Mouse (Mus musculus) CH12.LX (cell line): ENCODE data around the gene Wnk4.

ENCODE experiments used
- CTCF ChIP-seq, 2 experiments: IDR thresholded peaks in 1 of 2; conservative IDR thresholded peaks in 1 of 2; 2 replicates each; pipeline ENCODE4 v1.5.1; 2011 to 2012; ENCODE audit warnings: low read depth in 2 of 2, low read length in 2 of 2, improper control_type of control experiment in 1 of 2, inconsistent platforms in 1 of 2, mild to moderate bottlenecking in 1 of 2, moderate library complexity in 1 of 2
- ELF1 ChIP-seq: IDR thresholded peaks from 2 replicates; pipeline ENCODE4 v1.6.1; 2014; ENCODE audit warnings: low read depth, mild to moderate bottlenecking, inconsistent platforms, low read length, improper control_type of control experiment
- EP300 ChIP-seq: IDR thresholded peaks from 2 replicates; pipeline ENCODE4 v1.6.1; 2011; ENCODE audit warnings: low read length, improper control_type of control experiment
- MAFK ChIP-seq: IDR thresholded peaks from 2 replicates; pipeline ENCODE4 v1.6.1; 2011; ENCODE audit warnings: low read length, improper control_type of control experiment; ENCODE audit not compliant: insufficient replicate concordance
- MYC ChIP-seq: IDR thresholded peaks from 2 replicates; pipeline ENCODE4 v1.6.1; 2011; ENCODE audit warnings: low read depth, mild to moderate bottlenecking, improper control_type of control experiment, low read length
- NRF1 ChIP-seq: IDR thresholded peaks from 2 replicates; pipeline ENCODE4 v1.6.1; 2014; ENCODE audit warnings: low read depth, mild to moderate bottlenecking, inconsistent platforms, low read length, improper control_type of control experiment, moderate library complexity
- POLR2A ChIP-seq: IDR thresholded peaks from 2 replicates; pipeline ENCODE4 v1.6.1; 2011; ENCODE audit warnings: low read depth, mild to moderate bottlenecking, improper control_type of control experiment, low read length
- SIN3A ChIP-seq: IDR thresholded peaks from 2 replicates; pipeline ENCODE4 v1.6.1; 2012; ENCODE audit warnings: low read length, improper control_type of control experiment, inconsistent platforms
- UBTF ChIP-seq: IDR thresholded peaks from 2 replicates; pipeline ENCODE4 v1.6.1; 2012; ENCODE audit warnings: low read depth, mild to moderate bottlenecking, inconsistent platforms, low read length, improper control_type of control experiment, moderate library complexity
- USF1 ChIP-seq: IDR thresholded peaks from 2 replicates; pipeline ENCODE4 v1.6.1; 2014; ENCODE audit warnings: low read depth, mild to moderate bottlenecking, inconsistent platforms, low read length, improper control_type of control experiment
- ZMIZ1 ChIP-seq: IDR thresholded peaks from 2 replicates; pipeline ENCODE4 v1.6.1; 2012; ENCODE audit warnings: low read depth, mild to moderate bottlenecking, inconsistent platforms, low read length, improper control_type of control experiment

DNA sequence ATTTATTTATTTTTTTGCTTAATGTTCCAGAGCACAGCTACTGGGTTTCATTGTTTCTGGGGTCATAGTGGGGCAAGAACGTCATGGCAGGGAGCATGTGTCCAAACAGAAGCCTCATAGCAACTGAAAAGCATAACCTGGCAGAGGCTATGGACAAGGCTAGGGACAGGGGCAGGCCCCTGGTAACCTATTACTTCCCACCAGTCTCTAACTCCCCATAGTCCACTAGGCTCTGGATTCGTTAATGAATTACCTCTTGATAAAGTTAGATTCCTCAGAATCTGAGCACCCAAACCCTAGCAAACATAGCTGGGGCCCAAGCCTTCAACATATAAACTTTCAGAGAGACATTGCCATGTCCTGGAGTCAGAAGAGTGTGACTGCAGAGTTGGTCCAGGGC lies 9.3 kb upstream of the Wnk4 start:
- TF ChIP-seq CTCF (conservative IDR thresholded peaks at IDR 0.05 in 1 of 2, IDR thresholded peaks at IDR 0.05 in 1 of 2; ENCODE audit: low read depth in 2 of 2, low read length in 2 of 2) (no peak), UBTF (no peak), EP300 (no peak), SIN3A (no peak), MYC (no peak), USF1 (no peak), POLR2A (no peak), MAFK (no peak), NRF1 (no peak), ZMIZ1 (no peak), ELF1 (no peak)
